9 mouse cellular contexts compared by ENCODE assay signal in genomic region chr16:11697710-11698357, GRCm38 (mm10).
DNase-seq lines count a peak whose midpoint lies in the region; ATAC-seq and TF ChIP-seq lines count a peak whose summit lies in the region.
"Had no signal": no experiment of that assay in that cellular context is flagged by ENCODE, and none has a peak within 500 bp of the region (broad histone marks: within the 10 kb centered on the region; RNA-seq: fewer than 3 reads in every experiment).

No protein-coding gene starts in this region.

- peak; percentile 73 for TF ChIP-seq CTCF in kidney, adult 2 months (conservative IDR thresholded peaks at IDR 0.05; ENCODE audit: insufficient read depth, insufficient read length, low read depth, low read length)
- peak; percentile 86 for TF ChIP-seq CTCF in embryonic fibroblast, embryonic 13.5 days (IDR thresholded peaks at IDR 0.05; ENCODE audit: borderline replicate concordance, insufficient read depth, low read length)
- TF ChIP-seq CTCF in kidney, postnatal 0 days (IDR thresholded peaks at IDR 0.05; ENCODE audit: low read depth) = peak; percentile 71

- H3K36me3 ChIP-seq in kidney, adult 2 months (ENCODE audit: control insufficient read depth, insufficient read depth, low read length) = no peaks in the 10 kb centered on the region
- H3K36me3 ChIP-seq in kidney, postnatal 0 days (ENCODE audit: insufficient read depth, low read length) = no peaks in the 10 kb centered on the region
- no peaks in the 10 kb centered on the region for H3K36me3 ChIP-seq in lung, embryonic 16.5 days (ENCODE audit: control insufficient read depth, insufficient read depth, low read length)

- H3K4me1 ChIP-seq in kidney, adult 2 months (ENCODE audit: control insufficient read depth, insufficient read depth, low read length) = 0 out of 2 replicates have a peak, but pooled peaks cover 3% of the 10 kb centered on the region
- H3K4me1 ChIP-seq in embryonic fibroblast, embryonic 13.5 days (ENCODE audit: control insufficient read depth, insufficient read depth, low read length) = no peaks in the 10 kb centered on the region
- H3K4me1 ChIP-seq in kidney, postnatal 0 days (replicated peaks; ENCODE audit: insufficient read depth, low read length) = no peaks in the 10 kb centered on the region
- no peaks in the 10 kb centered on the region for H3K4me1 ChIP-seq in lung, embryonic 16.5 days (replicated peaks; ENCODE audit: control insufficient read depth, insufficient read depth, low read length)

- H3K27ac ChIP-seq in kidney, adult 2 months (ENCODE audit: insufficient read depth, low read depth, low read length) = no peak overlapping the region
- no peak overlapping the region for H3K27ac ChIP-seq in embryonic fibroblast, embryonic 13.5 days (ENCODE audit: insufficient read depth, low read length)
- no peak overlapping the region for H3K27ac ChIP-seq in kidney, postnatal 0 days
- no peak overlapping the region for H3K27ac ChIP-seq in lung, embryonic 16.5 days (ENCODE audit: low read length)

- no peak overlapping the region for H3K4me3 ChIP-seq in kidney, adult 2 months (ENCODE audit: insufficient read depth, low read depth, low read length)
- no peak overlapping the region for H3K4me3 ChIP-seq in embryonic fibroblast, embryonic 13.5 days (ENCODE audit: insufficient read depth, low read length)
- H3K4me3 ChIP-seq in kidney, postnatal 0 days (replicated peaks; ENCODE audit: low read depth, low read length) = no peak overlapping the region
- H3K4me3 ChIP-seq in lung, embryonic 16.5 days (ENCODE audit: low read length) = no peak overlapping the region
- H3K4me3 ChIP-seq: megakaryocyte, embryonic 14.5 days had no signal

- DNase-seq in kidney, adult 2 months = no peak
- DNase-seq in kidney, adult 8-10 months = no peak
- DNase-seq in adrenal gland, postnatal 36 days = peak; percentile 68 to 69
- peak; percentile 64 for DNase-seq in kidney, postnatal 0 days (ENCODE audit: low spot score)
- DNase-seq in right cerebral cortex, adult 18-20 months = peak; percentile 43
- no peak for DNase-seq in urinary bladder, postnatal 10 days (ENCODE audit: low spot score)

- H3K4me2 ChIP-seq in kidney, postnatal 0 days (ENCODE audit: low read length) = no peak overlapping the region
- H3K4me2 ChIP-seq in lung, embryonic 16.5 days (ENCODE audit: low read depth, low read length) = no peak overlapping the region

- H3K27me3 ChIP-seq in kidney, adult 2 months (replicated peaks; ENCODE audit: control insufficient read depth, insufficient read depth, low read length) = no peaks in the 10 kb centered on the region
- H3K27me3 ChIP-seq in kidney, postnatal 0 days (ENCODE audit: insufficient read depth, low read length) = no peaks in the 10 kb centered on the region
- H3K27me3 ChIP-seq in lung, embryonic 16.5 days (ENCODE audit: control insufficient read depth, insufficient read depth, low read depth, low read length) = no peaks in the 10 kb centered on the region

- H3K9me3 ChIP-seq in kidney, postnatal 0 days (replicated peaks; ENCODE audit: low read length) = no peaks in the 10 kb centered on the region
- no peaks in the 10 kb centered on the region for H3K9me3 ChIP-seq in lung, embryonic 16.5 days (ENCODE audit: control insufficient read depth, low read length)
- H3K9me3 ChIP-seq: megakaryocyte, embryonic 14.5 days had no signal

- no peak for TF ChIP-seq POLR2A in kidney, adult 2 months (IDR thresholded peaks at IDR 0.05; ENCODE audit: low read depth, low read length)
- TF ChIP-seq POLR2A in embryonic fibroblast, embryonic 13.5 days (IDR thresholded peaks at IDR 0.05; ENCODE audit: low read depth, low read length) = no peak

- WGBS in kidney, adult 2 months = 70% methylated on average over 8 of the region's 8 CpGs
- 66% methylated on average over 8 of the region's 8 CpGs for WGBS in kidney, postnatal 0 days
- WGBS in lung, embryonic 16.5 days = 66% methylated on average over 8 of the region's 8 CpGs

- H3K9ac ChIP-seq in kidney, postnatal 0 days (ENCODE audit: low read depth, low read length) = no peak overlapping the region
- H3K9ac ChIP-seq in lung, embryonic 16.5 days (ENCODE audit: low read length) = no peak overlapping the region

- ATAC-seq in kidney, postnatal 0 days (replicated peaks; ENCODE audit: low FRiP score, low read depth) = 0 out of 2 replicates have a peak, but pooled peaks have one; percentile 45
- ATAC-seq in lung, embryonic 16.5 days (ENCODE audit: low read depth) = peak; percentile 38; the same call in 1 of the 2 replicates

Comparison
In these comparisons a context has a peak if more than half of its experiments do, and no peak if none do; other contexts are left out.
1. DNase-seq: peak in adrenal gland, postnatal 36 days (2 of 2), kidney, postnatal 0 days (single experiment) and right cerebral cortex, adult 18-20 months (single experiment); none in kidney, adult 2 months (single experiment), kidney, adult 8-10 months (0 of 2) and urinary bladder, postnatal 10 days (single experiment).
2. Peak in every context shown above with its lines, with median percentiles within 50 percentile points of each other: CTCF ChIP-seq.